Mouse (Mus musculus) adipocyte (in vitro differentiated cells): ENCODE data around the gene Fbxo17.

Source experiments
- DNase-seq: peaks from one replicate; pipeline ENCODE4 v3.0.0-alpha.2; 2016; ENCODE audit warnings: low spot score

Gene Fbxo17

DNA sequence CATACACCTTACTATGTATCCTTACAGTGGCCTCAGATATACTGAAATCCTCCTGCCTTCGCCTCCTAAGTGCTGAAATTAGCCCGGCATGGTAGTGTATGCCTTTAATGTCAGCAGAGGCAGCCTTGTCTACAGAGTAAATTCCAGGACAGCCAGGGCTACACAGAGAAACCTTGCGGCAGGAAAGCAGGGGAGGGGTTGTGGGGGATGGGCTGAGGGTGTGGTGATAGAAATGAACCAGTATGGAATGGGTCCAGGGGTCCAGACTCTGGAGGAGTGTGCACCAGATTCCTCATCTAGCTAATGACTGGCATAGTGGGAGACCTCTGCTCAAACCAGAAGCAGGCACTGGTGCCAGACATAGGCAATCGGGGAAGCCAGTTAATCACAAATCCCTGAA lies 2.6 kb downstream of the Fbxo17 start:
- no peak for DNase-seq

DNA sequence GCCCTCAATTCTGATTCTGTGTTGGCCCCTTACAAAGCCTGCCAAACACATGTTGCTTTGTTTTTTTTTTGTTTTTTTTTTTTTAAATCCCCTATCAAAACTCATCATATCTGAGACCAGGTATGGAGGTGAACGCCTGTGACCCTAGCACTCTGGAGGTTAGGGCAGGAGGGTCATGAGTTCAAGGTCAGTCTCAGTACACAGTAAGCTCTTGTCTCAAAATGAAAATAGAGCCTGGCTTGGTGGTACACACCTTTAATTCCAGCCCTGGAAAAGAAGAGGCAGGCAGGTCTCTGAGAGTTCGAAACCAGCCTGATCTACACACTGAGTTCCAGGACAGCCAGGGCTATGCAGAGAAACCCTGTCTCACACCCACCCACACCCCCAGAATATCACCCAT lies 3.0 kb downstream of the Fbxo17 start:
- DNase-seq = no peak

DNA sequence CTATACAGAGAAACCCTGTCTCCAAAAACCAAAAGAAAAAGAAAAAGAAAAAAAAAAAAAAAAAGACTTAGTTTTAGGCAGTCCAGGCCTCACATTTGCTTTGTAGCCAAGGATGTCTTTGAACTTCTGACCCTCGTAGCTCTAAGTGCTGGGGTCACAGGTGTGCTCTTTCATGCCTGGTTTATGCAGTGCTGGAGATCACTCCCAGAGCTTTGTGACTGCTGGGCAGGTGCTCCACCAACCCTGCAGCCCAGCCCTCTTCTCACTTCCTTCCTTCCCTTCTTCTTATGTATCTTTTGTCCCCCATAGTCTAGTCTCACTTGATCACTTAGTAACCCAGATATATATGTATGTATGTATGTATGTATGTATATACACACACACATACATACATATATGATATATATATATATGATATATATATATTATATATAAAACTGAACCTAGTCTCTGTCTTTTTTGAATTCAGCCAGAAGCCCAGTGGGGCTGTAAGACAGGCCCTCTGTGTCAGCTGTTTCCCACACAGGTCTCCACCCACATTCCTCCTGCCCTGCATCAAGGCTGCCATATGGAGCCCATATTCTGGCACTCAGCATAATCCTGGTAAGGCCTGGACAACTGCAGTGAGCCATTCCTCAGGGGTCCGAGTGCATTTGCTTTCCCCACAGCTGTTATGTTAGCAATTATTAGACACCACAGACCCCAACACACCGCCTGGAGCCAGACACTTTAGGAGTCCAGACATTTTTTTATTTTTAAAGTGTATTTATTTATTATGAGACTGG lies 4.3 kb downstream of the Fbxo17 start:
- DNase-seq = no peak

DNA sequence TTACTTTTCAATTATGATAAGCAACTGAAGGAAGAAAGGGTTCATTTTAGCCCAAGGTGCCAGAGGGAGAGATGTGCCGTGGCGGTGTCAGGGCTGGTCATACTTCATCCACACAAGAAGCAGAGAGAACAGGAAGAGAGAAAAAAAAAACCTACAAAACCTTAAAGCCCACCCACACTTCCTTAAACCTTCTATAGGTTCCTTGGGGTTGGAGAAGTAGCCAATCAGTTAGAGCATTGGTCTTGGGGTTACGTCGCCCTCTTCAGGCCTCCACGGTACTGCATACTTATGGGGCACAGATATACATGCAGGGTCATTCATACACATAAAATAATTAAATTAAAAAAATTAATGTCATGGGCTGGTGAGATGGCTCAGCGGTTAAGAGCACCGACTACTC lies 5.5 kb downstream of the Fbxo17 start:
- no peak for DNase-seq

DNA sequence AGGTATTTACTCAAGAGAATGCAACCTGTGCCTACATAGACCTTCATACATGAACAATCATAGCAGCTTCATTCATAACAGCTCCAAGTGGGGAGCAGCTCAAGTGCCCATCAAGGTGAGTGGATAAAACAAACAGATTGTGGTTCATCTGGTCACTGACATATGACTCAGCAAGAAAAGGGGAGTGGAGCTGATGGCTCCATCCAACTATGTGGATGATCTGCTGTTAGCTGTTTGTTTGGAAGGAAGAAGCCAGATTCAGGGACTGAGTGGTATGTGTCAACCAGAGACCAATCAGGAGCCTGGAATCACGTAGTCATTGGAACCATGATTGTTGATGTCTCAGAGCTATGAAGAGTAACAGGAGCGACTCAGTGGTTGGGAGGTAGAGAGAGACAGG lies 8.0 kb downstream of the Fbxo17 start:
- no peak for DNase-seq

DNA sequence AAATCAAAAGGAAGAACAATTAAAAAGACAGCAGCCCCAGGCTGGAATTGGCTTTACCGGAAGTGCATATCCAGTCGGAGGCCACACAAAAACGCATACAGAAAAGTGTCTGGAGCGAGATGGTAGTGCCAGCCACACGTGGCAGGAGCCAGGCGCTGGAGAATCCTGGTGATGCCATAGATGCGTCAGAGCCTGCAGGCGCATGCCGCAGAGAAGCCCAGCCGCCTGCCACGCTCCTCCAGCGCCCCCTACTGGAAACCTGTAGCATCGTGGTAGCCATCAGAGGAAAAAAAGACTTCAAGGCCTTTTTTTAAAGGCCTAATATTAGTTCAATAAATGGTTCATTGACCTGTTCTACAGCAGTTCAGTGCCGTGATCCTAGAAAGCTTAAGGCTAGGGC lies 10.0 kb downstream of the Fbxo17 start:
- DNase-seq = peak; percentile 34

DNA sequence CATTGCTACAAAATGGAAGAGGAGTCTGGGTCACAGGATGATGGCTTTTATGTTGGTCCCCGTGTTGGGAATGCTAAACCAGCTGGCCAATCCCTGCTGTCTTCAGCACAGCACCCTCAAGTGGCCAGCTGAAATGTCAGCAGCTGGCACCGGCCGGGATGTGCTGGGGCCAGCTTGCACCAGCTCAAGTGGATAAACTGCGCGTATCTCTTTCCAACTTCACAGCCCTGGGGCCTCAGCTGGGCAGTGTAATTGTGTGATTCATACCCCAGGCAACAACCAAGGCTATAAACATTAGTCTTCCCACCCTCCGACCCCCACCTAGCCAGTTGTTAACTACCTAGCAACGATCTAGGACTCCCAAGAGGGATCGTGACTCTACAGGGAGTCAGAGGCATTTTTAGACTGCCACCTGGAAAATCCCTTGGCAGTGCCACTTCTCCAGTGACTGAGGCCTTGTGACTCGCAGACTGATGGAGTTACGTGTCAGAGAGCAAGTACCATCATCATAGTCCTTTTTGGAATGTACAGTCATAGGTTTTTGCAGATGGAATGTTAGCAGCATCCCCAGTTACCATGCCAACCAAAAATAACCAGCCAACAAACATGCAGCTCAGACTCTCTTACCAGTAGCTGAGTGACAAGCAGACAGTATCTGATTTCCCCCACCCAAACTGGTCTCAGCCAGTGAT lies 11.2 kb downstream of the Fbxo17 start:
- peak; percentile 14 for DNase-seq

DNA sequence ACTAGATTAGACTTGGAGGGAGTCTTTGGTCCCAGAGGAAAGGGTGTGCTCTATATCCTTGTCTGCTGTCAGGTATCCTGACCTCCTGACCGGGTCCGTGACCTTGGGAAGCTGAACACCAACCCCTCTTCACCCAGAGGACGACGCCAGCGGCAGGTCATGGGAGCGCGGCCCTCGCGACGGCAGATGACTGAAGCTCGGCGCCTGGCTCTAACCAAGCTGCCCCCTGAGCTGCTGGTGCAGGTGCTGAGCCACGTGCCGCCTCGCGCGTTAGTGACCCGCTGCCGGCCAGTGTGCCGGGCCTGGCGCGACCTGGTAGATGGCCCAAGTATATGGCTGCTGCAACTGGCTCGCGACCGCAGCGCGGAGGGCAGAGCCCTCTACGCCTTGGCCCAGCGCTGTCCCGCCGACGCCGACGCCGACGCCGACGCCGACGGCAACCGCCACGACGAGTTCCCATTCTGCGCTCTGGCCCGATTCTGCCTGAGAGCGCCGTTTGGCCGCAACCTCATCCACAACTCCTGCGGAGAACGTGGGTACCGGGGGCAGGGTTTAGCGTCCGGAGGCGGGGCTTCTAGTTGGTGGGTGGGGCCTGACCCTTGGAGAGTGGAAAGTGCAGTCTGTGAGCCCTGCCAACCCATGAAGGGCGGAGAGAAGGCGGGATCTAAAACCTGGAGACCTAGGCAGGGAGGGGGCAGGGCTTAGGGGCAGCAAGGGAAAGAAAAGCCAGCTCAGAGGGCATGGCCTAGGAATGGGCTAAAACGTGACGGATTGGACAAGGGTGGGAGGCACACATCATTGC lies 15.9 kb downstream of the Fbxo17 start:
- no peak for DNase-seq

DNA sequence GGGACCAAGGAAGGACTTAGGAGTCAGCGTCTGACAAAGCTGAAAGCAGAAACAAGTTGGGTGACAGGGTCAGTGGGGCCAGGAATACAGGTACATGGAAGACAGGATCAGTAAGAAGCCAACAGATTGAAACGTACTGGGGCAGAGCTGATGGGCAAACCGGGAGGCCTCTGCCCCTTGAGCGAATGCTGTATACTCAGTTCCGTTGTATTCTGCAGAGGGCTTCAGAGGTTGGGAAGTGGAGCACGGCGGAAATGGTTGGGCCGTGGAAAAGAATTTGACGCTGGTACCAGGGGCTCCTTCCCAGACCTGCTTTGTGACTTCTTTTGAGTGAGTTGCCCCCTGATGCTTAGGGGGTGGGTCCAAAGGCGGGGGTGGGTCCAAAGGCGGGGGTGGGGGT lies 16.6 kb downstream of the Fbxo17 start:
- no peak for DNase-seq

DNA sequence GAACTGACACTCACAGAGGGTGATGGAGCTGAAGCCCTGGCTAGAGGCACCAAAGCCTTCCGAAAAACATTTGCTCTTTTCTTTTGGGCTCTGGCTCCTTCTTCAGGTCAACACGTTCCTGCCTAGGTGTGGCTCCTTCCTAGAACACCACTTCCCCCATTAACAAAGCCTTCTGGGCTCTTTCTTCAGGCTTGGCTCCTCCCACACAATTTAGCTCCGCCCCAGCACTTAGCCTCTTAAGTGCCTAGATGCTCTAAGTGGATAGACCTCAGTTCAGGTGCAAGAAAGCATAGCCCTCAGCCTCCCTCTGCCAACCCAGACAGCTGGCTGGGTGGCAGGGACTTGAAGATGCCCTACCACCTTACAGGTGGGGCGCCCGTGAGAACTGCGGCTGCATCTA lies 19.1 kb downstream of the Fbxo17 start:
- no peak for DNase-seq

DNA sequence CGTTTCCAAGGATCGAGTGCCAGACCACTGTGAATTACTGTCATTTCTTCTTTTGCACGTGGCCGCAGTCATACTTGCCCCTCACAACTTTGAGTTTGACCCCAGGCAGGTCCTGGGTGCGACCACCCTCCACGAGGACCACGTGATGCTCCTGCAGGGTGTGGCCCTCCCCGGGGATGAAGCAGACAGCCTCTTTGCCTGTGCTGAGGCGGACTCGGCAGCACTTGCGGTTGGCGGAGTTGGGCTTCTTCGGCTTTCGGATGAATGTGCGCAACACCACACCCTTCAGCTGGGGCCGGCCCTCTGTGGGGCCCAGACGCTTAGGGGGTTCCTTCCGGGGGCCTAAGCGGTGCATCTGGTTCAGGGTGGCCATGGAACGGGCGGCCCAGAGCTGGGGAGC lies 23.2 kb downstream of the Fbxo17 start:
- DNase-seq = no peak

DNA sequence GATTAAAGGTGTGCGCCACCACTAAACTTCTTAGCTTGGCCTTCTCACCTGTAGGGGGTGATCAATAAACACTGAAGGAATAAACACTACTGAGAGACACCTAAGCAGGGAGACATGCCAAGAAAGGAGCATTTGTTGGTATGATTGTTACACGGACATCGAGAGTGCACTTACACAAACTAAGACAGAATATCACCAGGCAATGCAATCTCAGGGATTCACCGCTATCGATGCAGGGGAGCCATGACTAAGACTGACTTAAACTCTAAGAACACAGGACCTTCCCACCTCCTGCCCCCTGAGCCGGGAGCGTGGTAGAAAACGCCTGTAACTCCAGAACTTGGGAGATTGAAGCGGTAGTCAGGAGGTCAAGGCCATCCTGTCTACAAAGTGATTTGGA lies 24.3 kb downstream of the Fbxo17 start:
- no peak for DNase-seq

DNA sequence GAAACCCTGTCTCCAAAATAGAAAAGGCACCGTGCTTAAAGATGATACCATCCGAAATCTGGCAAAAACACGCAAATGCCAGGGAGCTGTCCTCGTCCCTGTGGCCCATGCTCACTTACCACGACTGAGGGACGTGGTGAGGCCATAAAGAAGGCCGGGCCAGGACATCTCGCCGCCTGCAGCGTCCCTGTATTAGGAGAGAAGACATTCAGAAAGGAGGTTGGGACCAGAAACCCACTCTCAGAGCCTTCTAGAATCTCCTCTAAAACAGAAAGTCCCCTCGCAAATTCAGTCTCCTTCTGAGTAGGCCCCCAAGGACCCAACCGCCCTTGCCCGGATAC lies 24.7 kb downstream of the Fbxo17 start:
- no peak for DNase-seq

DNA sequence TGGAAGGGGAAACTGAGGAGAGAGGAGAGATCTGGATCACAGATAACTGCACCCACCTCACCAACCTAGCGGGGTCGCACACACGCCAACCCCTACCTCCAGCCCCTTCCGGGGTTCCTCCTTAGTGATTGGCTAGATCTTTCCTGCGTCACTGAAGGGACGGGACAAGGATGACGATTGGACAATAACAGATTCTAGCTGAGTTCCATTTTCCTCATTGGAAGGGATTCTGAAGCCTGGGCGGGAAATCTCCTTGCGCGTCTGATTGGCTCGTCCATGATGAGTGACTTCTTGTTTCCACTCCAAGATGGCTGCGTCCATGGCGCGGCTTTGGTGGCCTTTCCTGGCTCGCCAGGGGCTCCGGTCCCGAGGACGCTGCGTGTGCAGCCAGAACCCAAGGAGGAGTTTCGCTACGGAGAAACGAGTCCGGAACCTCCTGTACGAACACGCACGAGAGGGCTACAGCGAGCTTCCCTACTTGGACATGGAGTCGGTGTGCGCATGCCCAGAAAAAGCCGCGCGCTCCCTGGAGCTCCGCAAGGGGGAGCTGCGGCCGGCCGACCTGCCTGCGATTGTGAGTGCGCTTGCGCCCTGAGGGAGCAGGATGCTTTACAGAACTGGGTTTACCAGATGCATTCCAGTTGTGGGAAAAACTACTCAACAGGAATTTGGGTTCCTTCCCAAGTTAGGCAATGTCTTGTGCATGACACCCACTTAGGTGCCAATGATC lies 25.3 kb downstream of the Fbxo17 start, which contains the start of the genes Mrps12 and Sars2:
Gene Mrps12 (minus strand): TSS at position 112 of the 730 bp plus-strand sequence.
Gene Sars2 (plus strand): TSS at position 284 of the 730 bp plus-strand sequence.
- DNase-seq = peak; percentile 97

DNA sequence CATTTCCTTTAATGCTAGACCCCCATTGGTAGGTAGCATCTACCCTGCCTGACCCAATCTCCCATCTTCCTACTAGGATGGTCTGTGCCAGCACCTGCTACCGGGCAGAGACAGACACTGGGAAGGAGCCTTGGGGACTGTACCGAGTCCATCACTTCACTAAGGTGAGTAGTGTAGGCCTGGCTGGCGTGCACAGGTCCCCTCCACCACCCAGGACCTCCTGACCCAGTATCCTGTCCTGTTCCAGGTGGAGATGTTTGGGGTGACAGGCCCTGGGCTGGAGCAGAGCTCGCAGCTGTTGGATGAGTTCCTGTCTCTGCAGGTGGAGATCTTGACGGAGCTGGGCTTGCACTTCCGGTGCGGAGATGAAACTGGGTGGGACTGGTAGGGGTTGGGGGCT lies 33.3 kb downstream of the Fbxo17 start:
- DNase-seq = no peak

DNA sequence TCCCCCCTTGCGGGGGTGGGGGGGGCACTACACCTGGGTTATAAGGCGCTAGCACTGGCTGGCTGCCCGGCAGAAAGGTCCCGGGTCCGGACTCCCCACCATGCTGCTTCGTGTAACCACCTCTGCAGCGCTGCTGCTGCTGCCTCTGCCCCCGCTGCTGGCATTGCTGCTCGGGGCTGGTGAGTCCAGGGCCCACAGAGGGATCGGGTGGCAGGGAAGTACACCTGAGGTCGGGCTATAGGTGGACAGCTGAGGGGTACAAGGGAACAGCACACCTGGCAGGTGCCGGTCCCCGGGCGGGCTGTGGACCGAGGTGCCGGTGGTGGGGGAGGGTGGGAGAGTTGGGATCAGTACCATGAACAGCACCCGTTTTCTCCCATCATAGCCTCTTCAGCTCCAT lies 39.5 kb downstream of the Fbxo17 start, which contains the start of gene Ccer2:
Gene Ccer2 (plus strand): TSS at position 96 of the 400 bp plus-strand sequence.
- no peak for DNase-seq

DNA sequence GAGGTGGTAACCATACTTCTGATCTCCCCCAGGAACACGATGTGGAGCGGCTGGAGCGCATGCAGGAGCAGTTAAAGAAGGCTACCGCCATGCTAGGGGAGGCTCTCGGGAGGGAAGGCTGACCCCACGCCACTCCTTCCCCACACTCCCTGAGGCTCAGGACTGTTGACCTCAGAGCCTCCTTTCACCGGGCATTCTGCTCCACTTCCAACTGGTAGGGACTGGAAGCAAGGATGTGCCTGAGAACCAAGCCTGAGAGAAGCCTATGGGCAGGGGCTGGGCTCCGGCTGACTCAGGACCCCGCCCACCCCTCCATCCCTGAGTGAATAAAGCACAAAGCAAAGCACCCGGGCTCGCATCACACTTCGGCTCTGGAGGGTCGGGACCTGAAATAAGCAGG lies 42.0 kb downstream of the Fbxo17 start:
- no peak for DNase-seq

DNA sequence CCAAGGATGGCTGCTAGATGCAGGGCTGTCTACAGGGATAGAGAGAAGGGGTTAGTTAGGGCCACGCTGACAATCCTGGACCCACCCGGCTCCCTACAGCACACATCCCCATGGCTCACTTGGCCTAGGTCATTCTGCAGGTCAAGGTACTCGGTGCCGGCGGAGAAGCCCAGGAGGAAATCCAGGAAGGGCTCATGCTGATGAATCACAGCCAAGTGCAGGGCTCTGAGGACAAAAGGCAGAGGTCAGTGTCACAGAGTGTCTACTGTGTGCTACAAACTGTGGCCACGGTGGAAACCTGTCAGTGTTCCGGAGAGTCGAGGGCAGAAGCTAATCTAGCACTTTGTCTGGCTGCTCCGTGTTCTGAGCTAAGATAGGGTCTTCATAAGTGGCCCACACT lies 45.3 kb downstream of the Fbxo17 start:
- no peak for DNase-seq

DNA sequence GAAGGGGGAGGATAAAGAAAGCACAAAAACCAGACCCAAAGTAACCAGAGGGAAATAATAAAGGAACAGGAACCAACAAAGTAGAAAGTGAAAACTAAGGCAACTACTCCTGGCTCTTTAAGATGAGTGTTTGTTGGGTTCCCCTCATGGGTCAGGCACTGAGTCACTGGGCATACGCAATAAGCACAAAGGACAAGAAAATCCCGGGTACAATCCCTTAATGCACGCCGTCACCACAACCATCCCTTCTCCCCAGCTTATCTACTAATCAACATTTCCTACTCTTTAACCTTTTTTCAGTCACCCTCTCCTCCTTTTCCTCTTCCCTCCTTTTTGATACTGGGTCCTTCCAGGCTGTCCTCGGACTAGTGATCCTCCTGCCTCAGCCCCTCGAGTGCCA lies 48.6 kb downstream of the Fbxo17 start:
- peak; percentile 5 for DNase-seq

DNA sequence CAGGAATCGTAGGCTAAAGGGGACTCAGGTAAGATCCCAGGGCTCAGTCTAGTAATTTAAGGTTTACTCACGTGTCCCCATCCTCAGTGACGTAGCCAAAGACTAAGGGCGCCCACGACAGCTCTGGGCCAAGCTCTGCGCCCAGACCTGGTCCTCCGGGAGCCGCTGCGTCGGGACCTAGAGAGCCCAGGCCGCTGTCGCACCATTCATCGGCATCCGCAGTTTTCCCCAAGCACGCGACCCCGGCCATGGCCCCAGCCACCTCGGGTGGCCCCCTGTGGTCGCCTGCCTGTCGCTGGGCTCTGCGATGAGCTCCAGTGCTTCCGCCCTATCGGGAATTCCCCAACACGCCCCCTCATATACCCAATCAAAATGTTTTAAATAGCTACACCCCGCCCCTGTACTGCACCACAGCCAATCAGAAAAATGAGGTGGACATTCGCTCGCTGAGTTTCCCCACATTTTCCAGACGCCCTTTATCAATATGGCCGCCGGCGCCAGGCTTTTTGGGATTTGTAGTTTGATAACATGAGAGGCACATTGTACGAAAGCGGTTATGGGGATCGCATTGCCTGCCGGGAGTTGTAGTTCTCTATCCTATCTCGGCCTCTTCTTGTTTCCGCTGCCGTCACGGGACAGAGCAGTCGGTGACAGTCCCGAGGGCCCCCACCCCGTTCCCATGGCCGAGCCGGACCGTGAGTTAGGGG lies 49.7 kb downstream of the Fbxo17 start, which contains the start of gene Sirt2:
Gene Sirt2 (plus strand): TSS at position 563 of the 707 bp plus-strand sequence.
- DNase-seq = peak; percentile 98

DNA sequence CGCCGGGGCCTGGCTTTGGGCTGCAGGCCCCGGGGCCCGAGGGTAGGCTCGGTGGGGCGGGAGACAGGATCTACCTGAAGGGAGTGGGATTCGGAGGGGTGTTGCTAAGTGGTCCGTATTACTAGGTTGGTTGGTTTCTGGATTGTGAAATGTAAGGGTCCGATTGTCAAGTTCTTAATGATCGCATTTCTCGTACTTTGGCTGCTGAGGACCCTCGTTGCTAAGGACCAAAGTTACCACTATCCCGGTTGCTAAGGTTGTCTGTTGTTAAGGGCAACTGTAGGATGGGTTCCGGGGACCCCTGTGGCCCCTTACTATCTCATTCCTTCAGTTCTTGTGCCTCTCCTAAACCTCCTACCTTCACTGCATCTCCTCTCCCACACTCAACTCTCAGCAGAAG lies 50.3 kb downstream of the Fbxo17 start:
- peak; percentile 8 for DNase-seq
